Mouse (Mus musculus) gastrocnemius, adult 2 months (tissue): ENCODE results near the gene Mmrn2. TPM values are rescaled to one million over a fixed set of nuclear protein-coding genes. Genes with fewer than 3 reads are reported as not detected.

ENCODE experiments used
- DNase-seq: peaks from one replicate; pipeline ENCODE4 v3.0.0; 2022
- H3K27ac ChIP-seq: fragments of 200-600 bp; 2 replicates; pipeline ENCODE4 v1.8.1; 2022; ENCODE audit warnings: mild to moderate bottlenecking
- H3K4me3 ChIP-seq: fragments of 200-600 bp; 2 replicates; pipeline ENCODE4 v1.8.1; 2022; ENCODE audit warnings: mild to moderate bottlenecking, moderate library complexity
- CTCF ChIP-seq: fragments of 200-600 bp; IDR thresholded peaks from 2 replicates; pipeline ENCODE4 v1.8.1; 2022; ENCODE audit warnings: antibody characterized with exemption, mild to moderate bottlenecking, moderate library complexity
- intact Hi-C: fragments of 180-260 bp; cut with DNase I; formaldehyde crosslinking; loops from one replicate; pipeline ENCODE4 v1.15.1; 2025
- total RNA-seq, 2 experiments: library from RNA; stranded (reverse); gene quantifications; 2 replicates each; pipeline ENCODE4 v1.2.3; 2021

Gene Mmrn2
- total RNA-seq, 2 experiments from 2014 or later, result 10.3 to 12.4 TPM

DNA sequence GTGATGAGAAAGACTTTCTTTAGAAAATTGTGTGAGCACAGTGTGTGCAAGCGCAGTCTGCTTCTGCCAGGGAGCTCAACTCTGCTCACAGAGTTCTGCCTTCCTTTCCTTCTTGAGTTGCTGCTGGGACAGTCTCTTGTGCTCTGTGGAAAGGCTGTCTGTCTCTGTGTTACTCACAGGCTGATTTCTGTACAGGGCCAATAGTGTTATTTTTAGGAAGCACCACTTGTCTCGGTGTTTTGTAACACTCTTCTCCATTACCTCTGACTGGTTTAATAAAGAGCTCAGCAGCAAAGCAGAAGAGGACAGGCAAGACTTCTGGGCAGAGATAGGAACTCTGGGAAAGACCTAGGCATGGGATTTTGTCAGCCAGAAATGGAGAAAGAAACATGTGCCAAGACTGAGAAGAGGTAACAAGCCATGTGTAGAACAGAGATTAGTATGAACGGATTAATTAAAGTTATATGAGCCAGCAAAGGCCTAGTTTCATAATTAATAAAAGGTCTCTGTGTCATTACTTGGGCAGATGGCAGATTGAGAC, 65.3 kb downstream of the Mmrn2 start:
- H3K4me3 ChIP-seq, result peak overlapping the region; percentile 43
- no peak for DNase-seq
- H3K27ac ChIP-seq, result peak overlapping the region; percentile 82
- intact Hi-C loops, result loop anchor here (5.0 kb wide), 1 partner anchor 107 kb away; no protein-coding TSS in a partner anchor
- no peak for TF ChIP-seq CTCF

DNA sequence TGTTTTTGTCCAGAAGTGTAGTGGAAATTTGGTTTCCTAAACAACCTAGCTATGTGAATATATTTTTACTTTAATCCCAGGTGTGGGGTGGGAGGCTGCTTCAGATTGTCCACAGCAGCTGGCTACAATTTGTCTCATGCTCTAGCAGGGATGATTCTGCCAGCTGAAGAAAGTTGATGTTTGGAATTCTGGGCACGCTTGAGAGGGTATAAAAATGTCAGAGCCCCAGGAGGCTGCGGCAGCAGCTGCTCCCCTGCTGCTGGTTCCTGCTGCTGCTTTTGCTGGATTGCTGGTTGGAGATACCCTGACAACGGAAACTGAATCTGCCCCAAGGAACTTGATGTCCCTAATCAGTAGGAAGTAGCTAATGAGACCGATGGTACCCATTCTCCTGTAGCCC, 67.3 kb downstream of the Mmrn2 start:
- Histone ChIP-seq H3K27ac (peak overlapping the region; percentile 82), H3K4me3 (no peak overlapping the region)
- intact Hi-C loops, result loop anchor here (5.0 kb wide), 1 partner anchor 105 kb away; no protein-coding TSS in a partner anchor
- DNase-seq, result peak; percentile 37
- no peak for TF ChIP-seq CTCF

DNA sequence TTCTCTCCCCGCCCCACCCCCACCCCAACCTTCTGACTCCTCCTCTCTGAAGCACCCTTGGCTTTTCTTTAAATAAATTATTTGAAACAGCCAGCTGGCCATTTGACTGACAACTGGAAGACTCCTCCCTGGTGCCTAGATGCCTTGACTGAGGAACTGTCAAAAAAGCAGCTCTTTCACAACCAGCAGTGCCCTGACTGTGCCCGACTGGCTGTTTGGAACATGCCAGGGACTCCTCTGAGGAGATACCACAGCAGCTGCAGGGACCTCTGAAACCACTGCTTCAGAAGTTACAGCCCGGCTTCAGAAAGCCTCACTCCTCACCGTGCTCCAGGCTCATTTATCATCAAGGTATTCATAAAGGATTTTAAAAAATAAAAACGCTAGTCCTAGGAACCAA, 69.1 kb downstream of the Mmrn2 start:
- intact Hi-C loops, result loop anchor here (5.0 kb wide), 1 partner anchor 103 kb away; no protein-coding TSS in a partner anchor
- peak; percentile 65 for DNase-seq

DNA sequence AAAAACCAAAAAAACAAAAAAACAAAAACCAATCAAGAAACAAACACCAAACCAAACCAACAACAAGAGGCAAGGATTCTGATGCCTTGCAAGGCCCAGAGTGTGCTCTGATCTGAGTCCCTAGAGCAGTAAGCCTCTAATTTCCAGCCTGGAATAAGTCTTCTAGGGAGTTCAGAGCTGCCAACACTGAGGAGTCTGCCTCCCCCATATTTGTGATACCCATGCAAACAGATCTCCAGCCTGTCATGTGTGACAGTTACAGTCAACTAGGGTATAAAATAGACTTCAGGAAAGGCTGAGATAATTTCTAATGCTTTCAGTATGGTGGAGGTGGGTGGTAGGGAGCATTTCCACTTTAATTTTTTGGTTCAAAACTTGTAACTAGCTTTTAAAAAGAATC, 69.7 kb downstream of the Mmrn2 start:
- no peak for TF ChIP-seq CTCF
- H3K4me3 ChIP-seq, result 0 out of 2 replicates have a peak overlapping the region, but pooled peaks have one; percentile 18
- intact Hi-C loops, result loop anchor here (5.0 kb wide), 1 partner anchor 102 kb away; no protein-coding TSS in a partner anchor
- peak overlapping the region; percentile 82 for H3K27ac ChIP-seq
- DNase-seq, result no peak

More for the DNA sequence above, 69.1 kb downstream of the Mmrn2 start:
- Histone ChIP-seq H3K27ac (peak overlapping the region; percentile 82), H3K4me3 (0 out of 2 replicates have a peak overlapping the region, but pooled peaks have one; percentile 18)
- TF ChIP-seq CTCF, result no peak

DNA sequence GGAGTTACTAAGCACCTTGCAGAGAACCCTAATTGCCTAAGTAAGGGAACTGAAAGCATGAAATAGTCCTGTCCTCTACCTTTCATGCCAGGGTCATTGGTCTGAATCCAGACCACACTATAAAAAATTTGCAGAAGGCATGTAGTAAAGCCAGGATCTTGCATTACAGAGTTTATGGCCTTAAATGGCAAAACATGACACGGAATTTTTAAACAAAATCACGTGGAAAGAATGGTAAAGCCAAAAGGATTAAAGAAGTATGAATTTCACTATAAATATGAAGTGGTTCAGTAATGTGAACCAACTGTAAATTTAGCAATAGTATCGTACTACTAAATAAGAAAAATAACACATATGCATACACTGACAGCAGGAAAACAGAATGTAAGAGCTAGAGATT, 70.1 kb downstream of the Mmrn2 start:
- 0 out of 2 replicates have a peak overlapping the region, but pooled peaks have one; percentile 3 for H3K4me3 ChIP-seq
- intact Hi-C loops, result no loop called here
- no peak for TF ChIP-seq CTCF
- H3K27ac ChIP-seq, result peak overlapping the region; percentile 82
- DNase-seq, result no peak

DNA sequence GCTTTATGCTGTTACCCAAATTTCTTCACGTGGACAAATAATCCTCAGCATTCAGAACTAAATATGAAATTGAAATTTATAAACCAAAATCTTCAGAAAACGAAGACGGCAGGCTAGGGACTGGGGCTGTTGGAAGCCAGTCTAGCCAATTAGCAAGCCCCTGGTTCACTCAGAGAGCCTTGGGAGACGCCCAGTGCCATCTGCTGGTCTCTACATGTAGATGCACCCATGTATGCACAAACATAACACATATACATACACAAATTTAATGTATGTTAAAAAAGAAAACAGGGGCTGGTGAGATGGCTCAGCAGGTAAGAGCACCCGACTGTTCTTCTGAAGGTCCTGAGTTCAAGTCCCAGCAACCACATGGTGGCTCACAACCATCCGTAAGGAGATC, 71.4 kb downstream of the Mmrn2 start:
- no peak for DNase-seq
- TF ChIP-seq CTCF, result peak; percentile 30
- intact Hi-C loops, result no loop called here
- no peak overlapping the region for H3K27ac ChIP-seq
- H3K4me3 ChIP-seq, result no peak overlapping the region

DNA sequence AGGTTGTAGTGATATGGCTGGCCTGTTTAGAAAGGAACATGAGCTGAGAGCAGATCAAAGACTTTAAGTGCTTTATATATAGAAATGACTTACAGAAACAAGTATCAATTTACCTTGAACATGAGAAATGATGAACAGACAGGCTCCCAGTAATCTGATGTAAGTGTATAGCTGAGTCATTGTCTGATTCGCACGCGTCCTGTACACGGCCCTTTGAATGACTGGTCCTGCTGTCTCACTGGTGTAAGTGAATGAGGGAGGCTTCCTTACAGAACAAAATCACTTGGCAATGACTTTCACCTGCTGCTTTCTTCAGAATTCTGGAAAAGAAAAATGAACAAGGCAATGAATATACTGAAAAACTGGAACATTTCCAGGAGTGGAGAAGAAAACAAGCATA, 72.4 kb downstream of the Mmrn2 start:
- DNase-seq, result no peak
- no peak for TF ChIP-seq CTCF
- Histone ChIP-seq H3K4me3 (no peak overlapping the region), H3K27ac (peak overlapping the region; percentile 68)
- intact Hi-C loops, result no loop called here

DNA sequence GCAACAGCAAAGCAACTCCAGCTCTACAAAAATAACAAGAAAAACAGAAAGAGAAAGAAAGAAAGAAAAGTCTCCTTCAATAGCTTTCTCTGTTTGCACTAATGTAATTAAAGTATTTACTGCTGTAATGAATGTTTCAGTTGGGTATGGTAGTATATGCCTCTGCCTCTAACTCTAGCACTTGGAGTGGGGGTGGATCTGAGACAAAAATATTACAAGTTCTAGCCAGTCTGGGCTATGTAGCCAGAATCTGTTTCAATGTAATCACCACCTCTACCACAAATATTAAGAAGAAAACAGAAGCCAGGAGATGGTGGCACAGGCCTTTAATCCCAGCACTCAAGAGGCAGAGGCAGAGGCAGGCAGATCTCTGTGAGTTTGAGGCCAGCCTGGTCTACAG, 73.1 kb downstream of the Mmrn2 start:
- DNase-seq, result no peak

DNA sequence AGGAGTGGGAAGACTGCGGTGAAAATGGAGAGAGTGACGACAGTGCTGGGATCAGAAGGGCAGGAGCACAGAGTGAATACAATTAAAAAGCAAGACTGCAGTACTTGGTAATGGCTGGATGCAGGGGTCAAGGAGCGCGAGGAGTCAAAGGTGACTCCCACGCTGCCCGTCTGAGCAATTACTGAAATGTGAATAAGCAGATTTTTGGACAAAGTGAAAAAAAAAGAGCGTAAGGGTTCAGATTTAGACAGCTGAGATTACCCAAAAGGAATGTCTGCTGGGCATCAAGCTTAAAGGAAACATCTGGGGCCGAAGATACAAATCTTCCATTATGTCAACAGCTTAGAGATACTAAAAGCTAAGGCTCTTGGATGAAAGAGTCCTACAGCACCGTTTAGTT, 74.5 kb downstream of the Mmrn2 start:
- TF ChIP-seq CTCF, result no peak
- H3K27ac ChIP-seq, result peak overlapping the region; percentile 43; the same call in 1 of the 2 replicates
- intact Hi-C loops, result no loop called here

More for the DNA sequence above, 73.1 kb downstream of the Mmrn2 start:
- H3K27ac ChIP-seq, result peak overlapping the region; percentile 68
- no peak overlapping the region for H3K4me3 ChIP-seq
- no peak for TF ChIP-seq CTCF
- intact Hi-C loops, result no loop called here

DNA sequence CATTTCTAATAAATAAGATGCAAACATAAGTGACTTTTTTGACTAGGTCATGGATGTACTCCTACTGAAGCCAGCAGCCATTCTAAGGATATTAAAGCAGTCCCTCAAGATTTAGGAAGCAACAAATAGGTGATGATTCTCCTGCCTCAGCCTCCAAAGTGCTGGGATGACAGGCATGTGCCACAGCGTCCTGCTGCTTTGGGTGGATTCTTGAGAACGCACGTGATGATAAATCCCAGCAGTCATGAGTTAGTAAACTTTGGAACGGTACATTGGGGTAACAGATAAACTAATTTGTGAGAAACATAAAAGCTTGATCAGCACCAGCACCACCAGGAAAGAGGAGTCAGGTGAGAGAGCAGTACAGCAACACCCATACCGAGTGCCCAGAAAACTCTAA, 75.2 kb downstream of the Mmrn2 start:
- H3K27ac ChIP-seq, result no peak overlapping the region; the same call in 1 of the 2 replicates
- intact Hi-C loops, result no loop called here
- H3K4me3 ChIP-seq, result no peak overlapping the region
- no peak for TF ChIP-seq CTCF
- no peak for DNase-seq

More for the DNA sequence above, 74.5 kb downstream of the Mmrn2 start:
- H3K4me3 ChIP-seq, result no peak overlapping the region
- DNase-seq, result no peak

DNA sequence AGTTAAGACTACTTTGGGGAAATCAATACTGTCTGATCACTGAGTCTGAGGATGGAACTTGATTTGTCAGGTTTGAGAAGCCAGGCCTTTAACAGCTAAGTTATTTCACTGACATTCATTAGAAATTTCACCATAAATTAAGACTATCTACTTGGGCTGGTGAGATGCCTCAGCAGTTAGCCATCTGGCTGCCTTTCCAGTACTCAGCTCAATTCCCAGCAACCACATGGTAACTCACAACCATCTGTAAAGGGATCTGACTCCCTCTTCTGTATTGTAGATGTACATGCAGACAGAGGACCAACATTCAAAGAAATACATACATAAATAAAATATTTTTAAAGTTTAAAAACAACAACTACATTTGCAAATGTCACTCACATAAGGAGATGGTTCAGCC, 76.6 kb downstream of the Mmrn2 start:
- DNase-seq, result no peak
- no peak for TF ChIP-seq CTCF
- intact Hi-C loops, result no loop called here
- H3K4me3 ChIP-seq, result no peak overlapping the region
- H3K27ac ChIP-seq, result no peak overlapping the region

DNA sequence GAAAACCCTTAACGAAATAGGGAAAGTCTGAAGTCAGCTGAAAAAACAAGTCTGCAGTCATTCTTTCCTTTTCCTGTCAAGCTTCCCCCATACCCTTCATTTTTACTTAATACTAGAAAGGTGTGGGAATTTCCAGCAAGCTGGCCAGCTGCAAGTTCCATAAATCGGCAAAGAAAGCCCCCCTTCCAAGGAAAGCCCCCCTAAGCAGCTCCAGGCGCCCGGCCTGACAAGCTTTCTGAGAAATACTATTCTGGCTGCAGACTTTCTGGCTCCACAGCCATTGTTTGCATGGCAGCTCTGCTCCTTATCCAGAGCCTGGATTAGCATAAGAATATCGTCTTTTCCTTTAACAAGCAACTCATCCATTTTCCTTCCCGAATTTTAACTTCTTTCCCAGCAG, 78.4 kb downstream of the Mmrn2 start:
- no peak overlapping the region for H3K4me3 ChIP-seq
- TF ChIP-seq CTCF, result no peak
- peak; percentile 18 for DNase-seq
- intact Hi-C loops, result no loop called here
- H3K27ac ChIP-seq, result peak overlapping the region; percentile 25; the same call in 1 of the 2 replicates

Other genes with a start within 250 kb of the Mmrn2 start
- under 1 TPM in 1 of 2 experiments, not detected in 1; 0.06 TPM for gene Npy4r, start 223.0 kb upstream of the Mmrn2 start, total RNA-seq
- gene Gprin2, start 173.8 kb upstream of the Mmrn2 start, total RNA-seq, result under 1 TPM; 0.03 to 0.23 TPM
- under 1 TPM; 0.47 to 0.71 TPM for gene Syt15, start 155.9 kb upstream of the Mmrn2 start, total RNA-seq
- 10 to 100 TPM; 10.7 to 11.8 TPM for gene Shld2, start 65.0 kb upstream of the Mmrn2 start, total RNA-seq
- 100 to 1,000 TPM; 112 to 139 TPM for gene Glud1, start 64.7 kb upstream of the Mmrn2 start, total RNA-seq
- not detected for gene Fam25c, start 20.0 kb upstream of the Mmrn2 start, total RNA-seq
- 1 to 10 TPM; 4.0 to 4.8 TPM for gene Sncg, start 676 bp upstream of the Mmrn2 start, total RNA-seq
- 10 to 100 TPM; 49.4 to 54.1 TPM for gene Bmpr1a, start 127.9 kb downstream of the Mmrn2 start, total RNA-seq
- gene 9230112D13Rik, start 147.3 kb downstream of the Mmrn2 start, total RNA-seq, result not detected
- 1,000 to 10,000 TPM; 1,886 to 2,548 TPM for gene Ldb3, start 213.2 kb downstream of the Mmrn2 start, total RNA-seq
- not detected for gene Opn4, start 224.7 kb downstream of the Mmrn2 start, total RNA-seq